Mouse (Mus musculus) cerebellum, adult 18-20 months (tissue): Measurements from ENCODE around the gene Kcnip2.

Experiments
- DNase-seq, 2 experiments: peaks; one replicate each; pipeline ENCODE4 v3.0.0; 2021

Gene Kcnip2

GRCm38 (mm10) chr19:45780350-45780915 lies 35.4 kb downstream of the Kcnip2 start:
- DNase-seq = no peak

- no peak for DNase-seq
Observed at GRCm38 (mm10) chr19:45775486-45775885, 40.4 kb downstream of the Kcnip2 start.

- DNase-seq = no peak
Observed at GRCm38 (mm10) chr19:45771501-45771900, 44.4 kb downstream of the Kcnip2 start.

GRCm38 (mm10) chr19:45760810-45761209 lies 55.1 kb downstream of the Kcnip2 start:
- DNase-seq = no peak

- DNase-seq = no peak
Observed at GRCm38 (mm10) chr19:45758671-45759070, 57.2 kb downstream of the Kcnip2 start.

GRCm38 (mm10) chr19:45753551-45753950 lies 62.3 kb downstream of the Kcnip2 start:
- DNase-seq = no peak

- no peak for DNase-seq
Observed at GRCm38 (mm10) chr19:45751881-45752280, 64.0 kb downstream of the Kcnip2 start.

- DNase-seq = peak; percentile 65 to 72
Observed at GRCm38 (mm10) chr19:45749243-45750043, 66.4 kb downstream of the Kcnip2 start, which contains the start of gene Npm3. Npm3 (minus strand) TSS chr19:45749591.

- DNase-seq = no peak
Observed at GRCm38 (mm10) chr19:45748691-45749242, 67.1 kb downstream of the Kcnip2 start.

GRCm38 (mm10) chr19:45748206-45748605 lies 67.7 kb downstream of the Kcnip2 start:
- no peak for DNase-seq

GRCm38 (mm10) chr19:45747028-45747867 lies 68.6 kb downstream of the Kcnip2 start:
- peak; percentile 80 to 89 for DNase-seq

GRCm38 (mm10) chr19:45746153-45747020 lies 69.5 kb downstream of the Kcnip2 start:
- DNase-seq = peak; percentile 76 to 82

- DNase-seq = no peak
Observed at GRCm38 (mm10) chr19:45745344-45746152, 70.3 kb downstream of the Kcnip2 start.

GRCm38 (mm10) chr19:45743619-45744018 lies 72.2 kb downstream of the Kcnip2 start:
- no peak for DNase-seq

GRCm38 (mm10) chr19:45742984-45743575 lies 72.8 kb downstream of the Kcnip2 start:
- no peak for DNase-seq

- DNase-seq = no peak
Observed at GRCm38 (mm10) chr19:45742218-45742983, 73.5 kb downstream of the Kcnip2 start, which contains the start of gene Fgf8. Fgf8 (minus strand) TSS chr19:45742915.
